Mouse (Mus musculus) kidney, adult 2 months (tissue): ENCODE data around the gene Erg.

Source experiments
- CTCF ChIP-seq: fragments of 200-500 bp; conservative IDR thresholded peaks from 2 replicates; pipeline ENCODE4 v1.5.1; 2011; ENCODE audit warnings: low read depth, mild to moderate bottlenecking, control low read depth, low read length, moderate library complexity, mixed read lengths; ENCODE audit not compliant: insufficient read depth, insufficient read length
- POLR2A ChIP-seq: fragments of 200-500 bp; IDR thresholded peaks from one replicate; pipeline ENCODE4 v1.6.1; 2011; ENCODE audit warnings: low read depth, low read length, control low read depth

DNA sequence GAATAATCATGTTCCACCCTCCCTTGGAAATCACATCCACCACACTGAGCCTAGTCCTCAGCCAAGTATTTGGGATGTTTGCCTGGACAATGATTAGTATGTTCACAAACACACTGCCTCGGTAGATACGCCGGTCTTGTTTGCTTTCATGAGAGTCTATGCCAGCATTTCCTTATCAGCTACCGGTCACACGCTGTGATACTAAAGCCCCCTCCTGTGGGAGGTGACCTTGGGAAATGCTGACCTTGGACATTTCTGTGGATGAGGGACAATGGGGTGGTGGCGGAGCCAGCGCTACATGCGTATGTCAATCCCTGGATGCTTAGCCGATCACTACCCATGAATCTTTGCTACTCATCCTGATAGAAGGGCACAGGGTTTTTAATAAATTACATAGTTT, 213.4 kb downstream of the Erg start:
- TF ChIP-seq CTCF: no peak
- TF ChIP-seq POLR2A: no peak
